Mouse (Mus musculus) G1E (cell line): ENCODE measurements around the gene Slc6a20a.
A peak's percentile ranks its signal among the peaks of the same experiment; 100 is the strongest.

Experiments used
- CTCF ChIP-seq: IDR thresholded peaks from 2 replicates; pipeline ENCODE4 v1.5.1; 2012; ENCODE audit warnings: low read depth, low read length, inconsistent platforms, mixed read lengths
- GATA1 ChIP-seq: IDR thresholded peaks from 2 replicates; pipeline ENCODE4 v1.6.1; 2012; ENCODE audit warnings: borderline replicate concordance, low read length, inconsistent platforms, mixed read lengths
- POLR2AphosphoS5 ChIP-seq: IDR thresholded peaks from 2 replicates; pipeline ENCODE4 v1.6.1; 2012; ENCODE audit warnings: low read depth, low read length, inconsistent platforms; ENCODE audit not compliant: insufficient replicate concordance

- TF ChIP-seq CTCF (peak; percentile 35), GATA1 (no peak), POLR2AphosphoS5 (no peak)
These were observed 40.0 kb downstream of the Slc6a20a start for GRCm38 (mm10) chr9:123638668-123639089.
